Comparison of ENCODE assay signal across 9 mouse cellular contexts in genomic region chr13:81760379-81760778, GRCm38 (mm10). TPM values are rescaled to one million over a fixed set of nuclear protein-coding genes. Genes with fewer than 3 reads are reported as not detected.
DNase-seq lines count a peak whose midpoint lies in the region; ATAC-seq and TF ChIP-seq lines count a peak whose summit lies in the region.
"Had no signal": no experiment of that assay in that cellular context is flagged by ENCODE, and none has a peak within 500 bp of the region (broad histone marks: within the 10 kb centered on the region; RNA-seq: fewer than 3 reads in every experiment).

No protein-coding gene starts in this region.

- dilution Hi-C loops in CH12.LX (cut with MboI; ENCODE audit: extremely low pct_ligation_motif_present, extremely low pct_unique_long_range_greater_than_20kb, low sequenced_read_pairs) = no loop called here

- H3K4me3 ChIP-seq in hindbrain, embryonic 10.5 days = no peak overlapping the region
- H3K4me3 ChIP-seq in hindbrain, embryonic 13.5 days = no peak overlapping the region
- no peak overlapping the region for H3K4me3 ChIP-seq in CH12.LX (replicated peaks in 1 of 3; ENCODE audit: low read depth in 2 of 3, low read length in 2 of 3, poor library complexity in 1 of 3)
- no peak overlapping the region for H3K4me3 ChIP-seq in bone marrow, adult 2 months (replicated peaks; ENCODE audit: control insufficient read depth, low read depth, low read length)
- no peak overlapping the region for H3K4me3 ChIP-seq in forebrain, embryonic 14.5 days (ENCODE audit: low read depth, low read length)
- H3K4me3 ChIP-seq in kidney, postnatal 0 days (replicated peaks; ENCODE audit: low read depth, low read length) = no peak overlapping the region
- H3K4me3 ChIP-seq: limb, embryonic 15.5 days had no signal

- TF ChIP-seq CTCF in CH12.LX (conservative IDR thresholded peaks at IDR 0.05 in 1 of 2, IDR thresholded peaks at IDR 0.05 in 1 of 2; ENCODE audit: low read depth in 2 of 2, low read length in 2 of 2) = peak in 1 of 2 experiments; percentile 83; a peak in 3 of 4 replicates
- 0 out of 2 replicates have a peak, but pooled peaks have one; percentile 10 for TF ChIP-seq CTCF in bone marrow, adult 2 months (IDR thresholded peaks at IDR 0.05; ENCODE audit: control insufficient read depth, insufficient read depth, low read length)
- peak; percentile 79 for TF ChIP-seq CTCF in kidney, postnatal 0 days (IDR thresholded peaks at IDR 0.05; ENCODE audit: low read depth)

- 24% methylated on average over 3 of the region's 3 CpGs for WGBS in hindbrain, embryonic 10.5 days
- 34% methylated on average over 3 of the region's 3 CpGs for WGBS in hindbrain, embryonic 13.5 days
- WGBS in bone marrow, adult 2 months = 47% methylated on average over 3 of the region's 3 CpGs
- WGBS in forebrain, embryonic 14.5 days = 26% methylated on average over 3 of the region's 3 CpGs
- 37% methylated on average over 3 of the region's 3 CpGs for WGBS in kidney, postnatal 0 days

- no peak for TF ChIP-seq EP300 in CH12.LX (IDR thresholded peaks at IDR 0.05; ENCODE audit: low read length)

- TF ChIP-seq RAD21 in CH12.LX (IDR thresholded peaks at IDR 0.05; ENCODE audit: low read depth, low read length) = peak; percentile 83

- no peak overlapping the region for H3K4me2 ChIP-seq in hindbrain, embryonic 13.5 days
- no peak overlapping the region for H3K4me2 ChIP-seq in CH12.LX (ENCODE audit: insufficient read depth, low read depth, poor library complexity, severe bottlenecking)
- H3K4me2 ChIP-seq in forebrain, embryonic 14.5 days (ENCODE audit: low read length) = no peak overlapping the region
- H3K4me2 ChIP-seq in kidney, postnatal 0 days (ENCODE audit: low read length) = no peak overlapping the region
- H3K4me2 ChIP-seq: limb, embryonic 15.5 days had no signal

- no peak overlapping the region for H3K27ac ChIP-seq in hindbrain, embryonic 10.5 days
- H3K27ac ChIP-seq in hindbrain, embryonic 13.5 days = no peak overlapping the region
- H3K27ac ChIP-seq in CH12.LX (ENCODE audit: insufficient read depth, low read depth) = no peak overlapping the region
- no peak overlapping the region for H3K27ac ChIP-seq in bone marrow, adult 2 months (ENCODE audit: control insufficient read depth, insufficient read depth, low read depth, low read length, poor library complexity)
- no peak overlapping the region for H3K27ac ChIP-seq in forebrain, embryonic 14.5 days (ENCODE audit: low read depth, low read length)
- H3K27ac ChIP-seq in kidney, postnatal 0 days = no peak overlapping the region
- H3K27ac ChIP-seq: limb, embryonic 15.5 days had no signal

- no peaks in the 10 kb centered on the region for H3K27me3 ChIP-seq in hindbrain, embryonic 10.5 days (ENCODE audit: insufficient read depth, poor library complexity, severe bottlenecking)
- H3K27me3 ChIP-seq in hindbrain, embryonic 13.5 days = no peaks in the 10 kb centered on the region
- no peaks in the 10 kb centered on the region for H3K27me3 ChIP-seq in CH12.LX (replicated peaks)
- no peaks in the 10 kb centered on the region for H3K27me3 ChIP-seq in forebrain, embryonic 14.5 days (replicated peaks; ENCODE audit: control insufficient read depth, insufficient read depth, low read length)
- no peaks in the 10 kb centered on the region for H3K27me3 ChIP-seq in kidney, postnatal 0 days (ENCODE audit: insufficient read depth, low read length)
- H3K27me3 ChIP-seq: limb, embryonic 15.5 days had no signal

- DNase-seq in hindbrain, embryonic 10.5 days (ENCODE audit: low spot score) = peak; percentile 54
- peak; percentile 48 for DNase-seq in CH12.LX (ENCODE audit: extremely low read depth)
- DNase-seq in forebrain, embryonic 14.5 days (ENCODE audit: low spot score) = peak; percentile 65
- peak; percentile 73 for DNase-seq in kidney, postnatal 0 days (ENCODE audit: low spot score)

- no peak for TF ChIP-seq POLR2A in CH12.LX (IDR thresholded peaks at IDR 0.05; ENCODE audit: low read depth, low read length)
- TF ChIP-seq POLR2A in bone marrow, adult 2 months (IDR thresholded peaks at IDR 0.05; ENCODE audit: borderline replicate concordance, control insufficient read depth, low read depth, low read length) = no peak

- no peak overlapping the region for H3K9ac ChIP-seq in hindbrain, embryonic 13.5 days
- no peak overlapping the region for H3K9ac ChIP-seq in CH12.LX (ENCODE audit: insufficient read depth, low read depth)
- no peak overlapping the region for H3K9ac ChIP-seq in forebrain, embryonic 14.5 days (ENCODE audit: low read length)
- no peak overlapping the region for H3K9ac ChIP-seq in kidney, postnatal 0 days (ENCODE audit: low read depth, low read length)
- H3K9ac ChIP-seq: limb, embryonic 15.5 days had no signal

- H3K79me2 ChIP-seq in CH12.LX (replicated peaks; ENCODE audit: control insufficient read depth, extremely low read depth, insufficient read depth, poor library complexity, severe bottlenecking) = no peaks in the 10 kb centered on the region

- no peaks in the 10 kb centered on the region for H3K4me1 ChIP-seq in hindbrain, embryonic 10.5 days (replicated peaks)
- 0 out of 2 replicates have a peak, but pooled peaks cover 2% of the 10 kb centered on the region for H3K4me1 ChIP-seq in hindbrain, embryonic 13.5 days (replicated peaks)
- H3K4me1 ChIP-seq in CH12.LX (ENCODE audit: control insufficient read depth in 1 of 2, insufficient read depth in 2 of 2) = peaks cover 0 to 3% of the 10 kb centered on the region in 2 experiments; a peak in 2 of 4 replicates
- no peaks in the 10 kb centered on the region for H3K4me1 ChIP-seq in bone marrow, adult 2 months (ENCODE audit: control insufficient read depth, insufficient read depth, low read length)
- H3K4me1 ChIP-seq in forebrain, embryonic 14.5 days (ENCODE audit: control insufficient read depth, insufficient read depth, low read length) = no peaks in the 10 kb centered on the region
- no peaks in the 10 kb centered on the region for H3K4me1 ChIP-seq in kidney, postnatal 0 days (replicated peaks; ENCODE audit: insufficient read depth, low read length)
- H3K4me1 ChIP-seq: limb, embryonic 15.5 days had no signal

- in situ Hi-C loops in CH12.LX (cut with MboI; ENCODE audit: low pct_ligation_motif_present, low pct_unique_long_range_greater_than_20kb, low sequenced_read_pairs) = loop anchor here (10.0 kb wide), 1 partner anchor 316 kb away; no protein-coding TSS in a partner anchor

- ATAC-seq in hindbrain, embryonic 13.5 days (ENCODE audit: low FRiP score) = no peak
- no peak for ATAC-seq in forebrain, embryonic 14.5 days
- ATAC-seq in kidney, postnatal 0 days (replicated peaks; ENCODE audit: low FRiP score, low read depth) = peak; percentile 66
- ATAC-seq in megakaryocyte-erythroid progenitor cell, adult 5-6 weeks (replicated peaks; ENCODE audit: low FRiP score, low TSS enrichment, poor library complexity, severe bottlenecking) = peak; percentile 86
- no peak for ATAC-seq in erythroid progenitor cell, adult 5-6 weeks (replicated peaks; ENCODE audit: low FRiP score, poor library complexity, severe bottlenecking)

- H3K9me3 ChIP-seq in hindbrain, embryonic 10.5 days = no peaks in the 10 kb centered on the region
- no peaks in the 10 kb centered on the region for H3K9me3 ChIP-seq in hindbrain, embryonic 13.5 days
- peaks cover 2% of the 10 kb centered on the region for H3K9me3 ChIP-seq in CH12.LX (replicated peaks; ENCODE audit: low read length)
- H3K9me3 ChIP-seq in forebrain, embryonic 14.5 days (replicated peaks; ENCODE audit: control insufficient read depth, low read length) = no peaks in the 10 kb centered on the region
- no peaks in the 10 kb centered on the region for H3K9me3 ChIP-seq in kidney, postnatal 0 days (replicated peaks; ENCODE audit: low read length)
- H3K9me3 ChIP-seq: limb, embryonic 15.5 days had no signal

- H3K36me3 ChIP-seq in hindbrain, embryonic 10.5 days = no peaks in the 10 kb centered on the region
- H3K36me3 ChIP-seq in hindbrain, embryonic 13.5 days = no peaks in the 10 kb centered on the region
- no peaks in the 10 kb centered on the region for H3K36me3 ChIP-seq in CH12.LX (replicated peaks in 1 of 2; ENCODE audit: control insufficient read depth in 1 of 2, insufficient read depth in 1 of 2, low read length in 1 of 2)
- no peaks in the 10 kb centered on the region for H3K36me3 ChIP-seq in forebrain, embryonic 14.5 days (ENCODE audit: control insufficient read depth, insufficient read depth, low read length)
- no peaks in the 10 kb centered on the region for H3K36me3 ChIP-seq in kidney, postnatal 0 days (ENCODE audit: insufficient read depth, low read length)
- H3K36me3 ChIP-seq: limb, embryonic 15.5 days had no signal

RNA-seq across cellular contexts. Expression of gene Cetn3, which starts 22.5 kb away (rescaled TPM):
- 194 and 228 TPM in 2 replicates for polyA plus RNA-seq in hindbrain, embryonic 10.5 days (2016; fragmentation: Nextera tagmentation; extraction: Ambion mirVana)
- polyA plus RNA-seq in hindbrain, embryonic 13.5 days (2015; fragmentation: Nextera tagmentation; extraction: Ambion mirVana) = 242 and 244 TPM in 2 replicates
- total RNA-seq in CH12.LX (2012; rRNA removed) (55.6 and 70.0 TPM in 2 replicates), CH12.LX (2014; rRNA removed) (158 and 198 TPM in 2 replicates)
- polyA plus RNA-seq in CH12.LX (2012; ENCODE audit: insufficient read length, low read depth) = 211 and 239 TPM in 2 replicates
- 53.3 and 57.3 TPM in 2 replicates for polyA plus RNA-seq in bone marrow, adult 2 months (2011; ENCODE audit: insufficient read depth, insufficient read length, low replicate concordance, missing spikeins)
- polyA plus RNA-seq in forebrain, embryonic 14.5 days (2014; fragmentation: Nextera tagmentation; extraction: Ambion mirVana) = 301 and 315 TPM in 2 replicates
- 266 and 281 TPM in 2 replicates for polyA plus RNA-seq in kidney, postnatal 0 days (2015; fragmentation: Nextera tagmentation; extraction: Ambion mirVana)
- 164 and 207 TPM in 2 replicates for total RNA-seq in megakaryocyte-erythroid progenitor cell, adult 5-6 weeks (2014; fragmentation: Nextera tagmentation)
- total RNA-seq in megakaryocyte-erythroid progenitor cell, adult 5-6 weeks (2017) = 401 and 724 TPM in 2 replicates
- total RNA-seq in erythroid progenitor cell, adult 5-6 weeks (2015; ENCODE audit: low replicate concordance) = 55.8 and 76.4 TPM in 2 replicates
- 93.9 and 162 TPM in 2 replicates for total RNA-seq in erythroid progenitor cell, adult 5-6 weeks (2017; ENCODE audit: low replicate concordance)

RNA-seq across cellular contexts. Expression of gene Mblac2, which starts 49.2 kb away (rescaled TPM):
- 4.9 and 5.9 TPM in 2 replicates for polyA plus RNA-seq in hindbrain, embryonic 10.5 days (2016; fragmentation: Nextera tagmentation; extraction: Ambion mirVana)
- polyA plus RNA-seq in hindbrain, embryonic 13.5 days (2015; fragmentation: Nextera tagmentation; extraction: Ambion mirVana) = 24.0 and 25.6 TPM in 2 replicates
- 0.38 and 0.42 TPM in 2 replicates for total RNA-seq in CH12.LX (2012; rRNA removed)
- total RNA-seq in CH12.LX (2014; rRNA removed) = 0.54 and 0.71 TPM in 2 replicates
- polyA plus RNA-seq in CH12.LX (2012; ENCODE audit: insufficient read length, low read depth) = 0.13 and 0.74 TPM in 2 replicates
- 2.8 and 9.1 TPM in 2 replicates for polyA plus RNA-seq in bone marrow, adult 2 months (2011; ENCODE audit: insufficient read depth, insufficient read length, low replicate concordance, missing spikeins)
- polyA plus RNA-seq in forebrain, embryonic 14.5 days (2014; fragmentation: Nextera tagmentation; extraction: Ambion mirVana) = 23.8 and 33.6 TPM in 2 replicates
- 8.7 and 9.7 TPM in 2 replicates for polyA plus RNA-seq in kidney, postnatal 0 days (2015; fragmentation: Nextera tagmentation; extraction: Ambion mirVana)
- 3.4 and 9.1 TPM in 2 replicates for total RNA-seq in megakaryocyte-erythroid progenitor cell, adult 5-6 weeks (2014; fragmentation: Nextera tagmentation)
- 2.4 and 4.3 TPM in 2 replicates for total RNA-seq in megakaryocyte-erythroid progenitor cell, adult 5-6 weeks (2017)
- total RNA-seq in erythroid progenitor cell, adult 5-6 weeks (2015; ENCODE audit: low replicate concordance) = 2.1 TPM in 1 of 2 replicates, not detected in the other
- total RNA-seq in erythroid progenitor cell, adult 5-6 weeks (2017; ENCODE audit: low replicate concordance) = not detected in 2 replicates

RNA-seq across cellular contexts. Expression of gene Polr3g, which starts 49.6 kb away (rescaled TPM):
- 13.3 and 20.0 TPM in 2 replicates for polyA plus RNA-seq in hindbrain, embryonic 10.5 days (2016; fragmentation: Nextera tagmentation; extraction: Ambion mirVana)
- 4.2 and 6.2 TPM in 2 replicates for polyA plus RNA-seq in hindbrain, embryonic 13.5 days (2015; fragmentation: Nextera tagmentation; extraction: Ambion mirVana)
- total RNA-seq in CH12.LX (2012; rRNA removed) (19.1 and 22.0 TPM in 2 replicates), CH12.LX (2014; rRNA removed) (51.2 and 52.5 TPM in 2 replicates)
- 45.2 and 54.0 TPM in 2 replicates for polyA plus RNA-seq in CH12.LX (2012; ENCODE audit: insufficient read length, low read depth)
- polyA plus RNA-seq in bone marrow, adult 2 months (2011; ENCODE audit: insufficient read depth, insufficient read length, low replicate concordance, missing spikeins) = 4.9 and 5.0 TPM in 2 replicates
- polyA plus RNA-seq in forebrain, embryonic 14.5 days (2014; fragmentation: Nextera tagmentation; extraction: Ambion mirVana) = 2.9 and 3.4 TPM in 2 replicates
- polyA plus RNA-seq in kidney, postnatal 0 days (2015; fragmentation: Nextera tagmentation; extraction: Ambion mirVana) = 7.8 and 8.1 TPM in 2 replicates
- total RNA-seq in megakaryocyte-erythroid progenitor cell, adult 5-6 weeks (2014; fragmentation: Nextera tagmentation) = 28.5 and 38.2 TPM in 2 replicates
- 31.6 and 39.2 TPM in 2 replicates for total RNA-seq in megakaryocyte-erythroid progenitor cell, adult 5-6 weeks (2017)
- 3.4 and 10.8 TPM in 2 replicates for total RNA-seq in erythroid progenitor cell, adult 5-6 weeks (2015; ENCODE audit: low replicate concordance)
- 1.4 and 1.9 TPM in 2 replicates for total RNA-seq in erythroid progenitor cell, adult 5-6 weeks (2017; ENCODE audit: low replicate concordance)

Comparison
In these comparisons a context has a peak if more than half of its experiments do, and no peak if none do; other contexts are left out.
1. ATAC-seq: peak in kidney, postnatal 0 days (single experiment) and megakaryocyte-erythroid progenitor cell, adult 5-6 weeks (single experiment); none in hindbrain, embryonic 13.5 days (single experiment), forebrain, embryonic 14.5 days (single experiment) and erythroid progenitor cell, adult 5-6 weeks (single experiment).
2. Peak in every context shown above with its lines, with median percentiles within 50 percentile points of each other: DNase-seq.